Mouse (Mus musculus) right cerebral cortex, postnatal 14 days (tissue): Measurements from ENCODE around the gene Slc17a8.
"Not testable (repeated sequence)": the region's sequence is repeated elsewhere in the genome, so short reads cannot be mapped to it uniquely, and the experiment has no call there.

Experiments used
- DNase-seq: peaks from one replicate; pipeline ENCODE4 v3.0.0; 2022

Slc17a8 gene

DNA sequence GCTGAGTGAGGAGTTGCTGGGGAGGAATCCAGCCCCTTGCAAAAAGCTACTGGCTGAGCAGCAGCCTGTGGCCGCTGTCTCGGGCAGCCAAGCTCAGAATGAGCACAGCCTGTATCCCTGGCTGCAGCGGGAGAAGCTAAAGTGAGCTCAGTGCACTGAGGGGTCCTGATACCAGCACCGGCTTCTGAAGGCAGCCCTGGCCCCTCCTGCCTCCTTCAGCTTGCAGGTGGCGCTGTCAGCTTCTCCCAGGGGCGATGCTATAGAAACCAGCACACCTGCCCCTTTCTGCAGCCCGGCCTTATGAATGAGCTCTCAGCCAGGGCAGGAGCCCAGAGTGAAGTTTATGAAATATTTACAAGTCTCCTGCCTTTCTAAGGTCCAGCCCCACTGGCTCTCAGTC lies at the start of gene Slc17a8:
Slc17a8 (minus strand) TSS at position 125 of the 400 bp plus-strand sequence.
- no peak for DNase-seq

DNA sequence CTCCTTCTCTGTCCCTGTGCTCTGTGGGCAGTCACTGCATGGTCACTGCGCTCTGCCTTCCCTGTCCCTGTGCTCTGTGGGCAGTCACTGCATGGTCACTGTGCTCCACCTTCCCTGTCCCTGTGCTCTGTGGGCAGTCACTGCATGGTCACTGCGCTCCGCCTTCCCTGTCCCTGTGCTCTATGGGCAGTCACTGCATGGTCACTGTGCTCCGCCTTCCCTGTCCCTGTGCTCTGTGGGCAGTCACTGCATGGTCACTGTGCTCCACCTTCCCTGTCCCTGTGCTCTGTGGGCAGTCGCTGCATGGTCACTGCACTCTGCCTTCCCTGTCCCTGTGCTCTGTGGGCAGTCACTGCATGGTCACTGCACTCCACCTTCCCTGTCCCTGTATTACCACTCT lies 49.3 kb upstream of the Slc17a8 start:
- not testable (repeated sequence) for DNase-seq

DNA sequence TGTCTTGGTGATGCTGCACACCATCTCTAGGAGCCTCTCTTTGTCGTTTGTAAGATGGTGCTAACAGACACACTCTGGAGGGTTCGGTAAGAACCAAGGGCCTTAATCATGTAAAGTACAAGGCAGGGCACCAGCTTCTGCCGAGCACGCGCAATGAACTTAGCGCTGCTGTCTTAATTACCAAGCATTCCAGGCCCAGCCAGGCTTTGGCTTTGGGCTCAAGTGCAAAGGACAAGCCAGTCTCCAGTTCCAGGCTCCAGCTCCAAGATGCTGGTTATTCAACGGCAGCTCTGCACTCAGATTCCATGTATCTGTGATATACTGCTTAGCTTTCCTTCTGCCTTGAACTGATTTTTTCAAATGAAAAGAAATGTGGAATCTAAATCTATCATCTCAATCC lies 46.5 kb upstream of the Slc17a8 start:
- DNase-seq: no peak

DNA sequence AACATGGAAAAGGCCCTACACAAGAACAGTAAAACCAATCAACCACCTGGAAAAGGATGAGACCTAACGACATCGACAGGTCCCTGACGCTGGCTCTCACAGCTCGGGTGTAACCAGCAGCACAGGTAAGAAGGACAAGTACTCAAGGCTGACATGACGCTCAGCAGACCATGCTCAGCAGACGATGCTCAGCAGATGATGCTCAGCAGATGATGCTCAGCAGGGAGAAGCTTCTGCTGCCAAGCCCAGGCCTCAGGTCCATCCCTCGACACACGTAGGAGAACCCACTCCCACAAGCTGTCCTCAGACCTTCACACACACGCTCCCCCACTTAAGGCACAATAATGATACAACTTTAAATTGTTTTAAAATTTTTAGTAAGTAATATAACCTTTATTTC lies 44.6 kb upstream of the Slc17a8 start:
- no peak for DNase-seq

DNA sequence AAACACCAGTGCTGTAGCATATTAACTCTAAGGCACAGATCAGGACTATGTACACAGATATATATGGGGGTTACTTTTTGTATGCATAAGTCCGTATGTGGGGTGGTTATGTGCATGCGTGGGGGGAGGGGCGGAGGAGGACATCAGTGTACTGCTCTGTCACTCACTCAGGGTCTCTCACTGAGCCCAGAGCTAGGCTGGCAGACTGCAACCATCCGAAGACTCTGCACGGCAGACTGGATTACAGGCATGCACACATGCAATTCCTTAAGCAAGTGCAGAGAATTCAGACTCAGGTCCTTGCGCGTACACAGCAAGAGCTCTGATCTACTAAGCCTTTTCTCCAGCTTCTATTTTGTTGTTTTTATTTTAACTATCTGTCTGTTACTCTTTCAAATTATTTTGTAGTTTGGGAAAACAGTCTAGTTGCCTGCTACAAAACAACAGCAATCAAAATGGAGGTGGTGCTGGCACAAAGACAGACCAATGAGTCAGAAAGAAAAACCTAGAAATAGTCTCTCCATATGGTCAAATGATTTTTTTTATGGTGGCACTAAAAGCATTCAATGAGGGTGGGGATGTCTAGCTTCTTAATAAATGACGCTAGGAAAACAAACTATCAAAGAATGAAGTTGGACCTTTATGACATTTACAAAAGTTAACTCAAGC lies 44.1 kb upstream of the Slc17a8 start:
- DNase-seq: no peak

DNA sequence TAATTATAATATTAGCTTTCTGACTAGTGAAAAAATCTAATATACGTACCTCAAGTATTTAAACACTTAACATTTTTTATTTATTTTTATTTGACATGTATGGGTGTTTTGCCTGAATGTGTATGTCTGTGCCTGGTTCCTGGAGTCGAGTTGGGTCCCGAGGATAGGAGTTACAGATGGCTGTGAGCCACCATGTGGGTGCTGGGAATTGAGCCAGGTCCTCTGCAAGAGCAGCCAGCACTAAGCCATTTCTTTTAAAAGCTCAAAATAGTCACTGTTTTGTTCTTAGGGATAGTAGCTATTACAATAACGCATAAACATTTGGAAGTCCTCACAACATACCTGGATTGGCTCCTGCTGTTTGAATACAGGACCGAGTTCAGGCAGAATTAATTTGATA lies 35.3 kb upstream of the Slc17a8 start:
- peak; percentile 20 for DNase-seq

DNA sequence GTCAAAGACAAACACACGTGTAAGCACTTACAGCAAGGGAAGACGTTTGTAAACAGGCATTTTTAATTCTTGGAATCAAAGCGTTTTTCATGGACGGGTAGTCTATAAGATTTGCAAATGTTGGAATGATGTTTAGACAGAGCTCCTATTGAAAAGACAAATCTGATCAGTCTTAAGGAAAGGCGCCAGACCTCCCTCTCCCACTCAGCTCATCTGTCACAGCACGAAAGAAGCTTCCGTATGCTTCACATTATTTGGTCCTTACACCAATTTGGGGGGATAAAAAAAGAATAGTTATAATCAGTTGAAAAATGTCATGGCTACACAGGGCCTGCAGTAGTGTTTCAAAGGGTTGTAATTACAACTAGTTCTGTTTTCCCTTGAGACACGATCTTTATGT lies 31.9 kb upstream of the Slc17a8 start:
- DNase-seq: no peak

DNA sequence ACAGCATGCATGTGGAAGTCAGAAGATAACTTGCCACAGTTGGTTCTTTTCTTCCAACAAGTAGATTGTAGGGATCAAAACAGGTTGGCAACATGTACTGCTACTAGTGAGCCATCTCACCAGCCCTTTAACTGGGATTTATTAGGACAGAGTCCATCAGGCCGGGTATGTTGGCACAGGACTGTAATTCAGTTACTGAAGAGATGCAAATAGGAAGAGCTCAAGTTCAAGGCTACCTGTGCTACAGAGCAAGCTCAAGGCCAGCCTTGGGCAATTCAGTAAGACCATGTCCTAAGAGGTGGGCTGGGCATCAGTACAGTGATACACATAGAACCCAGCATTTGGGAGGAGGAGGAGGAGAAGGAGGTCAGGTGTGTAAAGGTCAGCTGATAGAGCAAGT lies 30.6 kb upstream of the Slc17a8 start:
- no peak for DNase-seq

DNA sequence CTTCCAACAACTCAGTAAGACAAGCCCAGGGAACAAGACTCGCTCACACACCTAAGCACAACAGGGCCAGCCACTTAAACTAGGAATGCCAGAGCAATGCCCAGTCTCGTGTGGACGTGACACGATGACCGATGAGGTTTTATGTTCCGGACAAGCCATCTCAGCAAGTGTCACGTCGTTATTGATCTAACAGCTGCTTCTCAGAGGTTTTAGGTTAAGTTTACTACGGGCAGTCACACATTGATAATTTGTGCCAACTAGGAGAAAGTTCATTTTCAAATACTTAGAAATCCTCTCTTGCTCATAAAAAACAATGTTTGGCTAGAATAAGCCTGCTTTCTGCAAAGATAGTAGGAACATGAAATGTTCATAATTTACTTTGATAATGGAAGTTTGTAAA lies 25.9 kb upstream of the Slc17a8 start:
- DNase-seq: no peak

DNA sequence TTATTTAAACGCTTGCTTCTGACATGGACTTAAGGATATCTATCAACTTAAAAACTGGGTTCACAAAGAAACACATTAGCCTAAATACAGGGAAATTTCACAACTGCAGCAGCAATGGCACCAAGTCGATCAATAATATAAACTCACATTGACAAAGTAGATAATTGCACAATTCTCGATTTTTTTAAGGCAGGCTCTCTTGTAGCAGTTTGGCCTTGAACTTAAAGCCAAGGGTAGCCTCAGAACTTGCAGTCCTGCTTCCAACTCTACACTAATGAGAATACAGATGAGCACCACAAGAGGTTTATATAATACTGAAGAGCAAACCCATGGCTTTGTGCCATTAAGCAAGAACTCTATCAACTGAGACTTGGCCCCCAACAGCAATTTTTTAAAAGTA lies 15.9 kb upstream of the Slc17a8 start:
- no peak for DNase-seq

DNA sequence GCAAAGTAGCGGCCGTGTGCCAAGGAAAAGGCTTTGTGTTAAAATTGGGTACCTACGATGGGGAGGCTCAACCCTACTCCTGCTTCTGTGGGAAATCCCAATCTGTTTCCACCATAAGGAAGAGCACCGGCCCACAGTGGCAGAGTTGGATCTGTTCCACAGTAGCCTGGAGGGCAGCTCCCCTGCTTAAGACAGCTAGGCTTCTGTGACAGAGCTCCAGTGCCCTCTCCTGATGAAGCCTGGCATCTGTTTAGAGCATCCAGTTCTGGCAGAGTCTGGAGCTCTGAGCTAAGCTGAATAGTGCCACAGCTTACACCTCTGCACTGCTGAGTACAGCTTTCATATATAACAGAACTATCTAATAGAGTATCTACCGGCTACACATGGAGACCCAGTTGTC lies 14.0 kb upstream of the Slc17a8 start:
- DNase-seq: peak; percentile 35

DNA sequence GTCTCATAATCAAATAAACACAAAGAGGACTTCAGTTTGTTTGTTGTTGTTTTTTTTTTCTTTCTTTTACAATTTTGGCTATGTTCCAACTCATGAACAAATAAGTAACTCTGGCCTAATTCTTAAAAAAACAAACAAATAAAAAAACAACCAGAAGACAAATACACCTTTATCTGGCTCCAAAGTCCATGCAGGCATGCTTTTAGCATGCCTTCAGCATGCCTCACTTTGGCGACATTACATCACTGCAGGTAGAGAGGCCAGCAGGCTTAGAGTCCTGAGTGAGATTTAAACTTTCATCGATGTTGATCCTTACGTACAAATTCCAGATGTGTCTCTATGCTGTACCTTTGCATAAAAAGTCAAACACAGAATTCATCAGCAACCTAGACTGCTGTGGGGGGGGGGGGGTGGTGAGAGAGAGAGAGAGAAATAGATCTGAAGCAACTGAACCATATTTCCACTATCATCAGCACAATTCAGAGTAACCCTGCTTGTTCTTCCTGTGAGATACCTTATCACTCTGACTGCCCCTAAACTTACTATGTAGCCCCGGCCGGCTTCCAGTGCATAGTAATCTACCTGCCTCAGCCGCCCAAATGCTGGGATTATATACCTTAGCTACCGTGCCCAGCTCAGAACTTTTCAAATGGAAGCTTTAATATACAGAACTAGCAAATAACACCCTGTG lies 12.8 kb upstream of the Slc17a8 start:
- DNase-seq: no peak

DNA sequence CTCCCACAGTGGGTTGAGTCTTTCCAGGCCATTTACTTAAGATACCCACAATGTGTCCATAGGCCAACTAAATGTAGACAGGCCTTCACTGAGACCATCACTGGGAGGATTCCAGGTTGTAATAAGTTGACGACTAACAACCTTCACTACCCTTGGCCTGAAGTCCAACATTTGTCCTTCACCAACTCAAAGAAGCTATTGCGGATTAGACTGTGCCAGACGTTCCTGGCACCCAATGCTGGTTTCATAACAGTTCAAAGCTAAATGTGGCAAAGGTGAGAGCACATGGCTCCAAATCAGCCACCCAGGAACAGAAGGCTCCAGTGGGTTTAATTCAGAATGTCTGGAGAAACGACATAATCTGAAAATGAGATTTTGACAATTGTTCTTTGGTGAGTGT lies 12.1 kb upstream of the Slc17a8 start:
- no peak for DNase-seq

DNA sequence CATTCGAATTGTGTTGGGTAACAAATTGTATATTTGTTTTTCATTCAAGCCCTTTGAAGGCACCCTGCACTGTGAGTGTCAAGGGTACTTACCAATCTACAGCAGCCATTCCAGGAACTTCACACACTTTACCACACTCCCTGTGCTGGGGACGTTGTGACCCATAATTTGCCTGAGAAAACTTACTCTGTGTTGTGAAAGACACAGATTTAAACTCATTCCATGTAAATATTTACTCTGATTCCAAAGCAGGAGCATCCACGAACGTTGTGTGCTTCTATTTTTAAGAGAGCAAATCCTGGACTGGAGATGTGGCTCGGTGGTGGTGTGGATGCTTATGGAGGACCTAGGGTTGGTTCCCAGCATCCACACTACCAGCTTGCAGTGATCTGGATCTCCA lies 10.8 kb upstream of the Slc17a8 start:
- no peak for DNase-seq

DNA sequence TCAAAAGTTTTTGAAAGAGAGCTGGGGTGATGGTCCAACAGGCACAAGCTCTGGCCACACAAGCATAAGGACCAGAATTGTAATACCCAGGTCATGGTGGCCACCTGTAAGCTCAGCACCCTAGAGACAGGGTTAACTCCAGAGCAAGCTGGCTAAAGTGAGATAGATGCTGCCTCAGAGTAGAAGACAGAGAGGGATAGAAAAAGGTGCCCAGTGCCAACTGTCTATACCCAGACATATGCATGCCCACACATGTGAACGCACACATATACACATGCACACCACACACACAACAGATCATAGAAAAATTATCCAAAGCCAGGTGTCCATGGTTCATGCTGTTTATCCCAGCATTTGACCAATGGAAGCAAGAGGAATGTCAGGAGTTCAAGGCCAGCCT lies 9.5 kb upstream of the Slc17a8 start:
- DNase-seq: no peak

DNA sequence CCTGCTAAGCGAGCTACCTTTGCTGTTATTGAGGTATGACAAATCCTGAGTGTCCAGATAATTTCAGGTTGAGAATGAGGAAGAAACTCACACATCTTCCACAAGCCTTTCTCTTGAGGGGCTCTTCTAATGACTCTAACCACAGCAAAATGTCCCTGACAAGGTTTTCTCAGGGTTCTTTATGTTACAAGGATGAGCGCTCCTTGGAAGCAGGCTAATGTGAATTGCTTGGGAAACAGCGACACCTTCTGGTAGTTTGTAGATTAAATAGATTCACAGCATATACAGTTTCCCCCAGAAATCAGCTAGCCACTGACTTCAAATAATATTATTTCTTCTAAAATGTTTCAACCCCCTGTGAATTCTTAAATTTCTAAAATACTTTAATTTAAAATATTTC lies 9.0 kb upstream of the Slc17a8 start:
- DNase-seq: peak; percentile 18

DNA sequence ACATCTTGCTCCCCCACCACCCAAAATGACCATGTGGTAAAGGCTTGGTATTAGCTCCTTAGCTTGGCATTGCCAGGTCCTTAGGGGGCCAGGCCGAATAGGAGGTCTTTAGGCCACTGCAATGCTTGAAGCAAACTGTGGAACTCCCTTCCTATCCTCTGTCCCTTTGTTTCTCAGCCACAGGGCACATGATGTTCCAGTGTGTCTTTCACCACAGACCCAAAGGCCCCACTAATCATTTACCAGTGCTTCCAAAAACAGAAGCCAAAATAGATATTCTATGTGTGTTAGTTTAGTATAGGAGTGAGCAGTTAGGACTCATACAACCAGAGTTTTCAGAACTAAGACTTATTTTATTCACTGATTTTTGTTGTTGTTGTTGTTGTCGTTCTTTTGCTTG lies 5.7 kb upstream of the Slc17a8 start:
- no peak for DNase-seq

DNA sequence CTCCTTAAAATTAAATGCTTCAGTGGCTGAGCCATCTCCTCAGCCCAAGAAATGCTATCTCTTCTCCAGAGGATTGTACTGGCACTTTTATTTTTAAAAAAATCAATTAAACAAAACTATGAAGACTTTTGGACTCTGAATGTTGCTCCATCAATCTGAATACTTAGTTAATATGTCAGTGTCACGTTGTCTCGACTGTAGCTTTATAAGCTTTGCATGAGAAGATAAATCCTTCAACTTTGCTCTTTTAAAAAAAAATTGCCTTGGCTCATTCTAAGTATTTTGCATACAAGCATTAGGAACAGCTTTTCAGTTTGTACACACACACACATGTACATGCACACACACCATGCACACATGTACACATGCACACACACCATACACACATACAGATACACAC lies 3.1 kb upstream of the Slc17a8 start:
- no peak for DNase-seq

DNA sequence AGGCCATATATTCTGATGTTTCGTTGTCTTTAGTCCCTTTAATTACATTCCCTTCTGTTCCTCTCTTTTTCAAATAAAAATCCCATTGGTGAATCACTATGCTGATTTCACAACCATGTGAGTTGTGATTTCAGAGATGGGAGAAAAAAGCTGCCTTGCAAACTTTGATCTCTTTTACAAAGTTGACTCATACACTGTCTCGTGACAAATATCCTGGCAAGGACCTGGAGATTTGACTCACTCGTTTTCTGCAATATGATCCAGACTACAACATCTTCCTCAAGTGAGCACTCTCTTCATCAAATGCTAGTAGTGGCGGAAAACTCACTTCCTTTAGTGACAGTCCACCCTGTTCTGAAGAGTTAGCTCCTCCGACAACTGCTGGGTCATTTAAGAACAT lies 21.7 kb downstream of the Slc17a8 start:
- no peak for DNase-seq

DNA sequence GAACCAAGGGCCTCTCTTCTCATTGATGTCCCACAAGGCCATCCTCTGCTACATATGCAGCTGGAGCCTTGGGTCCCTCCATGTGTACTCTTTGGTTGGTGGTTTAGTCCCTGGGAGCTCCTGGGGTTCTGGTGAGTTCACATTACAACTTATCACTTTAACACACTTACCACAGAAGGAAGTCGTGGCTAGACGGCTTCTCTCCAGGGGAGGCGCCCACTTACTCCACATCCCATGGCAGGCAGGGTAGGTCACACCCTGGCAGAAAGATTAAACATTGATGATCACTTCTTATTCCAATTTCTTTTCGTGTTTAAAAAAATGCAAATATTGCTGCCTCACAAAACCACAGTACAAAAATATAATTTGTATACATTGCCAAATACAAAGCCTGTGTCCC lies 23.8 kb downstream of the Slc17a8 start:
- no peak for DNase-seq

DNA sequence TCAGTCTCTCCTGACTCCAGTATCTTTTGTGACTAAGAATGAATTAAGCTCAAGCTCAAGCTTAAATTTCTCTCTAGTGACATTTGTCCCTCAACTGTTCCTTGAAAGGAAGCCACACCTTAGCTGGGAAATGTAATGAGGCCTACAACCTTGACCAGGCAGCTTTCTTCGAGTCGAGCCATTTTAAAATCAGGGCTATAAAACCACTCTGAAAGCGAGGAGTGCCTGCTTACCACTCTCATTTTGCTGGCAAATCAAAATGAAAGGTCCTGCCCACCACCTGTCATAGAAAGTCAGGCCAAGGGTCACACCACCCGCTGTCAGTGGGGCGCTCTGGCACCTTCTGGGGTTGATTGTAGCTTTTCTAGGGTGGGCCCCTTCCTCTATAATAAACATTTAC lies 25.1 kb downstream of the Slc17a8 start:
- no peak for DNase-seq

DNA sequence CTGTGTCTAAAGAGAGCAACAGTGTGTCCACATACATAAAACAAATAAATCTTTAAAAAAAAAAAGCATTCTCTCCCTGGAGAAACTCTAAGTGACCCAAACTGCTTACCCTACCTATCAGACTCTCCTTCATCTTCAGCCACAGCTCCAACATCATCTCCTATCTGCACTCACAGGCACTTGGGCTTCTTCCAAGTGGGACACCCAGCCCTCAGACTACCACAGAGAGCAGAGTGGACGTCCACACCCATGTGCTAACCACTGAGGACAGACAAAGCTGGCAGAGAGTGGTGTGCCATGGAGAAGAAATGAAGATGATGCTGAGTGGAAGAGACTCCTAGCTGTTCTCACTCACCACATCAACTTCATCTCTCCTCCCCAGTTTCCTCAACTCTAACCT lies 25.5 kb downstream of the Slc17a8 start:
- DNase-seq: no peak

DNA sequence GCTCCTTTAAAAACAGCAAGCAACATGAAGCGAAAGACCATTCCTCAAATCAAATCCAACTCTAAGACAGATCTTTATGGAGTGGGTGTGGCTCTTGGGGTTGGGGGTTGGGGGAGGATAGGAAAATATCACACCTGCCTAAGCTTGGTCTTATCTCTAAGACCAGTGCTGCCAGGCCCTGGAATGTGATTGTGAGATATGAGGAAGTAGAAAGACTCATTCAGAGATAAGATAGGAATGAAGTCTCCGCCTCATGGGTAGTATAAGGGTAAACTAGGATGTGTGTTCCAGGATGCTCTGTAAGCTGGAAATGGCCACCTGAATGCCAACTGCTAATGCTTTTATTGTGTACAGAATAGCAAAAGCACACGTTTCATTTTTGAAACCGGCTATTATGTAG lies 26.7 kb downstream of the Slc17a8 start:
- DNase-seq: no peak

DNA sequence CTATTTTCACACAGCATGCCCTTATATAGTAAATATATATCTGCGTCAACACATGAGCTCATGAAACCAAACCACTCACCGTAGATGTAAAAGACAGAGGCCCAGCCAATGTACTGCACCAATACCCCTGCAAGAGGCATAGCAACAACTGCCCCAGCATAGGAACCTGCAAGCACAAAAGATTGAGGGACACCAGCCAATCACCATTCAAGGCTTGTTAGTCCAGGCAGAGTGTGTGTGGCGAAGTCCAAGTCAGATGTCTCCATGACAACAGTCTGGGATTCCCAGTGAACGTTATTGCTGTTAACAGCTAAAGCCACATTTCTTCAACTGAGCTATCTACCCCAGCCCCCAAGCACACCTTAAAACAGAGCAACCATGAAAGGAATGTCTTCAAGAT lies 28.3 kb downstream of the Slc17a8 start:
- DNase-seq: no peak

DNA sequence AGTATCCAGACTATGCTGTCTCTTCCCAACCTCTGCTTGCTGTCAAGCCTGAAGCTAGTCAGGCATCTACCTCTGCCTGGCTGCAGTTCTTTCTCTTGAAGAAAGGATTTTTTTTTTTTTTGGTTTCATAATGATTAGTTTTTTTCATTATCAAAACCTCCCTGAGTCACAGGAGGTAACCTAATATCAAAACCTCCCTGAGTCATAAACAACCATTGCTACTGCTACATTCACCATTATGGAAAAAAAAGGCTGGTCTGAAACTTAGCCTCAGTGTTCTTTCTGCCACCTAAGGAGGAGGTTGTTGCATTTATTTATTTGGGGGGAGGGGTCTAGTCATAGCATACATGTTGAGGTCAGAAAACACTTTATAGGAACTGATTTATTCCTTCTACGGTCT lies 31.2 kb downstream of the Slc17a8 start:
- DNase-seq: no peak
